Mouse (Mus musculus): ENCODE results near the gene Ncor2. TPM values are rescaled to one million over a fixed set of nuclear protein-coding genes. Genes with fewer than 3 reads are reported as not detected.
A peak's percentile ranks its signal among the peaks of the same experiment; 100 is the strongest.

The Ncor2 gene
- polyA plus RNA-seq, 1 experiment: 91.1 TPM

- H3K36me3 ChIP-seq (ENCODE audit: control insufficient read depth, insufficient read depth): peaks cover 67% of the 10 kb centered on the region
These were observed 135.6 kb downstream of the Ncor2 start for GRCm38 (mm10) chr5:125043448-125043847.

DNA sequence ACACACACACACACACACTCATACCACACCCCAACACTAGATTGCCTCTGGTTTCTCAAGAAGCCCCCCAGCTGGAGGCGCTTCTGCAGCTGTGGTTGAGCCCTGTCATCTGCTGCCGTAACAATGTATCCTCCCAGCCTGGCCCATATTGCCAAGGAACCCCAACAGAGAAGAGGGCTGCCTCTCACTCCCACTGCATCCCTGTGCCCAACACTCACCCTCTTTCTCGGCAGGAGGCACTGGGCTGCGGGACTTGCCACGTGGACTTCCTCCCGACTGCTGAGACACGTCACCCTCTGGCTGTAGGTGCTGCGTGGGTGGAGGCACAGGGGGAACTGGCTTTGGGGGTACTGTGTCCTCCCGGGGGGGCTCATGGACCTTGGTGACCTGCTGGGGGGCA lies 137.4 kb downstream of the Ncor2 start:
- Histone ChIP-seq H3K79me3 (ENCODE audit: low read depth) (peaks cover 7% of the 10 kb centered on the region), H3K27me3 (ENCODE audit: control insufficient read depth, insufficient read depth, insufficient read length) (no peaks in the 10 kb centered on the region), H3K36me3 (ENCODE audit: control insufficient read depth, insufficient read depth) (peaks cover 67% of the 10 kb centered on the region), H3K4me3 (ENCODE audit: insufficient read depth, poor library complexity, severe bottlenecking) (no peak overlapping the region), H3K79me2 (ENCODE audit: control insufficient read depth, insufficient read depth) (peaks cover 30% of the 10 kb centered on the region), H3ac (ENCODE audit: control insufficient read depth, insufficient read length, low read depth) (no peak overlapping the region)
- no peak for TF ChIP-seq USF1 (IDR thresholded peaks at IDR 0.05; ENCODE audit: low read depth)
- no peak for TF ChIP-seq CEBPB (IDR thresholded peaks at IDR 0.05; ENCODE audit: low read depth)
- TF ChIP-seq CTCF (IDR thresholded peaks at IDR 0.05; ENCODE audit: control insufficient read depth, insufficient read depth, insufficient read length): no peak
- TF ChIP-seq MYOD1 (IDR thresholded peaks at IDR 0.05; ENCODE audit: control insufficient read depth, insufficient read length, low read depth): no peak
- no peak for TF ChIP-seq MAX (IDR thresholded peaks at IDR 0.05)
- no peak for TF ChIP-seq FOSL1 (IDR thresholded peaks at IDR 0.05; ENCODE audit: insufficient read depth, low read length, poor library complexity, severe bottlenecking)
- no peak for TF ChIP-seq MYOG (IDR thresholded peaks at IDR 0.05; ENCODE audit: control insufficient read depth, extremely low read depth, insufficient read length)

More at GRCm38 (mm10) chr5:125043448-125043847, 135.6 kb downstream of the Ncor2 start:
- peaks cover 40% of the 10 kb centered on the region for H3K79me2 ChIP-seq (ENCODE audit: control insufficient read depth, insufficient read depth)
- TF ChIP-seq USF1 (IDR thresholded peaks at IDR 0.05; ENCODE audit: low read depth) (no peak), FOSL1 (IDR thresholded peaks at IDR 0.05; ENCODE audit: insufficient read depth, low read length, poor library complexity, severe bottlenecking) (no peak), CTCF (IDR thresholded peaks at IDR 0.05; ENCODE audit: control insufficient read depth, insufficient read depth, insufficient read length) (no peak), MYOD1 (IDR thresholded peaks at IDR 0.05; ENCODE audit: control insufficient read depth, insufficient read length, low read depth) (no peak), MAX (IDR thresholded peaks at IDR 0.05) (no peak), CEBPB (IDR thresholded peaks at IDR 0.05; ENCODE audit: low read depth) (no peak), MYOG (IDR thresholded peaks at IDR 0.05; ENCODE audit: control insufficient read depth, extremely low read depth, insufficient read length) (no peak)
- peaks cover 7% of the 10 kb centered on the region for H3K79me3 ChIP-seq (ENCODE audit: low read depth)
- no peak overlapping the region for H3K4me3 ChIP-seq (ENCODE audit: insufficient read depth, poor library complexity, severe bottlenecking)
- H3ac ChIP-seq (ENCODE audit: control insufficient read depth, insufficient read length, low read depth): no peak overlapping the region
- H3K27me3 ChIP-seq (ENCODE audit: control insufficient read depth, insufficient read depth, insufficient read length): no peaks in the 10 kb centered on the region

GRCm38 (mm10) chr5:125040128-125040584 lies 138.9 kb downstream of the Ncor2 start:
- H3K79me3 ChIP-seq (ENCODE audit: low read depth): peaks cover 6% of the 10 kb centered on the region
- H3K27me3 ChIP-seq (ENCODE audit: control insufficient read depth, insufficient read depth, insufficient read length): no peaks in the 10 kb centered on the region
- peaks cover 72% of the 10 kb centered on the region for H3K36me3 ChIP-seq (ENCODE audit: control insufficient read depth, insufficient read depth)
- no peak overlapping the region for H3ac ChIP-seq (ENCODE audit: control insufficient read depth, insufficient read length, low read depth)
- no peak overlapping the region for H3K4me3 ChIP-seq (ENCODE audit: insufficient read depth, poor library complexity, severe bottlenecking)
- H3K79me2 ChIP-seq (ENCODE audit: control insufficient read depth, insufficient read depth): peaks cover 21% of the 10 kb centered on the region
- TF ChIP-seq USF1 (IDR thresholded peaks at IDR 0.05; ENCODE audit: low read depth): peak; percentile 76
- TF ChIP-seq MYOD1 (IDR thresholded peaks at IDR 0.05; ENCODE audit: control insufficient read depth, insufficient read length, low read depth): peak; percentile 76
- no peak for TF ChIP-seq MYOG (IDR thresholded peaks at IDR 0.05; ENCODE audit: control insufficient read depth, extremely low read depth, insufficient read length)
- TF ChIP-seq MAX (IDR thresholded peaks at IDR 0.05): peak; percentile 50

- peaks cover 71% of the 10 kb centered on the region for H3K36me3 ChIP-seq (ENCODE audit: control insufficient read depth, insufficient read depth)
- H3K79me3 ChIP-seq (ENCODE audit: low read depth): peaks cover 2% of the 10 kb centered on the region
- H3K4me3 ChIP-seq (ENCODE audit: insufficient read depth, poor library complexity, severe bottlenecking): no peak overlapping the region
- peaks cover 14% of the 10 kb centered on the region for H3K79me2 ChIP-seq (ENCODE audit: control insufficient read depth, insufficient read depth)
- no peaks in the 10 kb centered on the region for H3K27me3 ChIP-seq (ENCODE audit: control insufficient read depth, insufficient read depth, insufficient read length)
- TF ChIP-seq MYOG (IDR thresholded peaks at IDR 0.05; ENCODE audit: control insufficient read depth, extremely low read depth, insufficient read length): no peak
- no peak for TF ChIP-seq CEBPB (IDR thresholded peaks at IDR 0.05; ENCODE audit: low read depth)
- no peak for TF ChIP-seq CTCF (IDR thresholded peaks at IDR 0.05; ENCODE audit: control insufficient read depth, insufficient read depth, insufficient read length)
- TF ChIP-seq FOSL1 (IDR thresholded peaks at IDR 0.05; ENCODE audit: insufficient read depth, low read length, poor library complexity, severe bottlenecking): no peak
- TF ChIP-seq USF1 (IDR thresholded peaks at IDR 0.05; ENCODE audit: low read depth): no peak
- no peak for TF ChIP-seq MAX (IDR thresholded peaks at IDR 0.05)
- no peak for TF ChIP-seq MYOD1 (IDR thresholded peaks at IDR 0.05; ENCODE audit: control insufficient read depth, insufficient read length, low read depth)
- H3ac ChIP-seq (ENCODE audit: control insufficient read depth, insufficient read length, low read depth): no peak overlapping the region
These were observed 139.5 kb downstream of the Ncor2 start for GRCm38 (mm10) chr5:125039377-125040027.

- peaks cover 2% of the 10 kb centered on the region for H3K79me3 ChIP-seq (ENCODE audit: low read depth)
- H3K79me2 ChIP-seq (ENCODE audit: control insufficient read depth, insufficient read depth): peaks cover 8% of the 10 kb centered on the region
- no peak overlapping the region for H3K4me3 ChIP-seq (ENCODE audit: insufficient read depth, poor library complexity, severe bottlenecking)
- H3ac ChIP-seq (ENCODE audit: control insufficient read depth, insufficient read length, low read depth): no peak overlapping the region
- TF ChIP-seq FOSL1 (IDR thresholded peaks at IDR 0.05; ENCODE audit: insufficient read depth, low read length, poor library complexity, severe bottlenecking) (no peak), CTCF (IDR thresholded peaks at IDR 0.05; ENCODE audit: control insufficient read depth, insufficient read depth, insufficient read length) (no peak), CEBPB (IDR thresholded peaks at IDR 0.05; ENCODE audit: low read depth) (no peak), USF1 (IDR thresholded peaks at IDR 0.05; ENCODE audit: low read depth) (no peak), MYOD1 (IDR thresholded peaks at IDR 0.05; ENCODE audit: control insufficient read depth, insufficient read length, low read depth) (no peak), MYOG (IDR thresholded peaks at IDR 0.05; ENCODE audit: control insufficient read depth, extremely low read depth, insufficient read length) (no peak), MAX (IDR thresholded peaks at IDR 0.05) (no peak)
- H3K27me3 ChIP-seq (ENCODE audit: control insufficient read depth, insufficient read depth, insufficient read length): no peaks in the 10 kb centered on the region
- peaks cover 76% of the 10 kb centered on the region for H3K36me3 ChIP-seq (ENCODE audit: control insufficient read depth, insufficient read depth)
These were observed 142.5 kb downstream of the Ncor2 start for GRCm38 (mm10) chr5:125036483-125036882.
